Mouse (Mus musculus): ENCODE results near the gene Ilkap.

Ilkap gene

DNA sequence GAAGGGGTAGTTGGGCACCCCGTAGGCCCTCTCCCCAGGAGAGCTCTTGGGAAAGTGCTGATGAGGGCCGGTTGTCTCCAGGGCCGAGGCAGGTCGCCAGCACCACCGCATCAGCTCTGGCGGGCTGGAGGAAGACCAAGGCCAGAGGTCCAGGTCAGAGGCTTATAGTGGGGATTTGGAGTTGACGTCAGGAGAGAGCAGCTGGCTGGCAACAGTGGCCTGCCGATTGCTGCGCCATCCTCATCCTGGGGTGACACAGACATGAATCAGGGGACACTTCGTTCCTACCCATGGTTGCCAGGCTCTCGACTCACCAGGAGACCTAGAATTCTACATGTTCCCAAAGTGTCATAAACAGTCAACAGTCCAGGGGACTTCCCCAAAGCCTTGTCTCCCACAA, 42.5 kb downstream of the Ilkap start:
- DNase-seq (ENCODE audit: low spot score): no peak

GRCm38 (mm10) chr1:91352277-91352676, 46.3 kb downstream of the Ilkap start:
- DNase-seq (ENCODE audit: low spot score): no peak

GRCm38 (mm10) chr1:91351249-91351648, 47.4 kb downstream of the Ilkap start:
- no peak for DNase-seq (ENCODE audit: low spot score)

GRCm38 (mm10) chr1:91350841-91351240, 47.8 kb downstream of the Ilkap start, which contains the start of gene Klhl30:
Klhl30 (plus strand) TSS chr1:91351016.
- no peak for DNase-seq (ENCODE audit: low spot score)

GRCm38 (mm10) chr1:91346892-91347291, 51.7 kb downstream of the Ilkap start:
- DNase-seq (ENCODE audit: low spot score): peak; percentile 40

GRCm38 (mm10) chr1:91344921-91345685, 53.5 kb downstream of the Ilkap start:
- no peak for DNase-seq (ENCODE audit: low spot score)

- DNase-seq (ENCODE audit: low spot score): no peak
Measured at GRCm38 (mm10) chr1:91344001-91344400, 54.6 kb downstream of the Ilkap start.

DNA sequence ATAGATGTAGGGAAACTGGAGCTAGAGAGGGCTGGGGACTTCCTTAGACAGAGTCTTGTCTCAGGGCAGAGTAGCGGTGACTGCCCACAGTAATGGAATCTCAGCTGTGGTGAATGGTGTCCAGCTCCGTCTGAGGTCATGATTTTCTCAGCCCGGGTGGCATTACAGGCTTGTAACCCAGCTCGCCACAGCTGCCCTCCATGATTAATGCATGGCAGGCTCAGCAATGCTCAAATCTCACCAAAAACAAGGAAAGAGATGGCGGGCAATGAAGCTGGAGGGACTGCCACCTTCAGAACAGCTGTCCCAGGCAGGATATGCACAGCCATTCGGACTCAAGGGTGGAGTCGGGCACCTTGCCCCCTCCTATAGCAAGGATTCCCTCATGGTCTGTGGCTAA, 61.3 kb downstream of the Ilkap start:
- no peak for DNase-seq (ENCODE audit: low spot score)

DNA sequence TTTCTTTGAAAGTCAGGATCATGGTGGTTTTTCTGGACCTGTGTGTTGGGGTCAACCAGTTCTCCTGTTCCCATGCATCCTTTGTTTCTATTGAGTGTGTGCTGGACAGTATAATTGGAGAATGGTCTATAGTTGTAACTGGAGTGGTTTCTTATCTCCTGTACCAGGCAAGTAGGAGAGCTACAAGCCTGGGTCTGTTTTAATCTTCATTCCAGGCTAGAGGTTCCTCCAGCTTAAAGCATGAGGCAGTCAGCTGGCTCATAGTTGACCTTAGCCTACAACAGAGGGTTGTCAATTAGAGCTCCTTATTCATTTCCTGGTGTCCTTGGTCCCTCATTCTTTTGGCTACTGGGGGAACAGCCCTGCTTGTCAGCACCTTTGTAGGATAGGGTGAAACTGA, 65.0 kb downstream of the Ilkap start:
- DNase-seq (ENCODE audit: low spot score): no peak

GRCm38 (mm10) chr1:91332102-91332501, 66.5 kb downstream of the Ilkap start:
- no peak for DNase-seq (ENCODE audit: low spot score)

DNA sequence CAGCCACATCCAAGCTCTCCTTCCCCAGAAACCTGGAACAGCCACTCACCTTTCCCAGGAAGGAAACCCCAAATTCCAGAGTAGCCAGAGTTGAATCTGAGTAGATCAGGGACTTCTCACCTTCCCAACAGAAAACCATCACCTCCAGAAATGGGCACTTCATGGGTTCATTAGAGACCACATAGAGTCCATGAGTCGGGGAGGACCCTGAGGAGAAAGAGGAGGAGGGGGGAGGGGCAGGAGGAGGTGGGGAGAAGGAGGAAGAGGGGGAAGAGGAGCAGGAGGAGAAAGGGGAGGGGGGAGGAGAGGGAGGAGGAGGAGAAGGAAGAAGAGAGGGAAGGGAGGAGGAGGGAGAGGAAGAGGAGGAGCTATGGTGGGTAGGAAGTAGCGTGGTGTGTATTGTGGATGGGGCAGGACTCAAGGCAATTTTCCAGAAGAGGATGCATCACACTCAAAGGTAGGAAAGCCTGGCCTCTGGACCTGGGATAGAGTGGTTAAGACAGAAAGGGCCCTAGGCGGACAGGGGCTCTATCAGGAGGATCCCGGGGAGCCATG, 73.0 kb downstream of the Ilkap start:
- no peak for DNase-seq (ENCODE audit: low spot score)

DNA sequence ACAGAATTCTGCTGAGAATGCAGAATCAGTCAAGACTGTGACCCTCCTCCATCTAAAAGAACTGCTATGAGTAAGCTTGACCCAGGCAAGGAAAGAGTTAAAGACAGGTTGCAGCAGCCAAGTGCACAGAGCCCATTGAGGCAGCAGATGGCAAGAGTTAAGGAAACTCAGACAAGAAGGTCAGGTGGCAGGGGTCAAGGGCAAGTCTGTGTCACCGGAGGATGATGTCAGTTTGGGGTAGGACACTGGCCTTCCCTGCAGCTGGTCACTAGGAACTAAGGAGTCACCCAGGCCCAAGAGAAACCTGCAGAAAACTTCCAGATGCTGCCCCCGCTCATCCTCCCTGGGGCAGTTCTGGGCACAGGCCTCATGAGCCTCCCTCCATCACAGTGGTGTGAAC, 74.0 kb downstream of the Ilkap start:
- no peak for DNase-seq (ENCODE audit: low spot score)

Data from spleen, adult 12 weeks (tissue).